Mouse (Mus musculus) embryonic fibroblast, embryonic 13.5 days (primary cell): ENCODE measurements at regions not wholly inside any gene's neighbourhood (a gene's known extent, or its start where the extent isn't known, plus 50 kb on each side); places are given as distances from the start of the nearest gene placed in this dataset.

Experiments
- CTCF ChIP-seq: IDR thresholded peaks from 2 replicates; pipeline ENCODE4 v1.5.1; 2011; ENCODE audit warnings: mild to moderate bottlenecking, control low read depth, low read length, moderate library complexity, borderline replicate concordance; ENCODE audit not compliant: insufficient read depth
- POLR2A ChIP-seq: IDR thresholded peaks from 2 replicates; pipeline ENCODE4 v1.6.1; 2011; ENCODE audit warnings: low read depth, mild to moderate bottlenecking, control low read depth, low read length, moderate library complexity

DNA sequence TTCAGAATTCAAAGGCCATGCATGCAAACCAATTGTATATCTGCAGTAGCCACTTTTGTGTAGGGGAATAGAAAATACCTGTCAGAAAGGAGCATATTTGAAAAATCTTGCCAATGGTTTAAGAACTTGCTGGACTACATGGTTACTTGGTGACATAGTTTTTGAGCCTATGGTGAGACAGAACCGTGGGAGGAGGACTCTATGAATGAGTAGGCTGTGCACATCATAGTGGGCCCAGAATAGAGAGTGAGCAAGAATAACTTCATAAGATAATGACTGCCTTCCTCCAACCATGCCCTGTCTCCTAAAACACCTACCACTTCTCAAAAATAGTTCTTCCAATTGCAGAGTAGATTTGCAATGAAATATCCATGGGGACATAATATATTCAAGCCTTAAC lies 838.5 kb upstream of the Celf2 start:
- no peak for TF ChIP-seq POLR2A
- TF ChIP-seq CTCF = no peak
